Mouse (Mus musculus): ENCODE data around the gene Dnah11. TPM values are rescaled to one million over a fixed set of nuclear protein-coding genes. Genes with fewer than 3 reads are reported as not detected.
"Not testable (repeated sequence)": the region's sequence is repeated elsewhere in the genome, so short reads cannot be mapped to it uniquely, and the experiment has no call there.

The Dnah11 gene
- polyA plus RNA-seq, 1 experiment from 2014 or later: 0.10 TPM

GRCm38 (mm10) chr12:117932026-117932425 lies 266.8 kb downstream of the Dnah11 start:
- WGBS: 70% methylated on average over 1 of the region's 1 CpGs
- no peak overlapping the region for H3K4me2 ChIP-seq

GRCm38 (mm10) chr12:117929768-117930167 lies 269.1 kb downstream of the Dnah11 start:
- Histone ChIP-seq H3K36me3 (replicated peaks) (no peaks in the 10 kb centered on the region), H3K27me3 (replicated peaks) (no peaks in the 10 kb centered on the region), H3K9ac (no peak overlapping the region), H3K4me1 (no peaks in the 10 kb centered on the region), H3K9me3 (no peaks in the 10 kb centered on the region), H3K4me2 (no peak overlapping the region), H3K4me3 (no peak overlapping the region), H3K27ac (no peak overlapping the region)
- 88% methylated on average over 4 of the region's 4 CpGs for WGBS
- ATAC-seq (replicated peaks): no peak

More at GRCm38 (mm10) chr12:117932026-117932425, 266.8 kb downstream of the Dnah11 start:
- Histone ChIP-seq H3K27me3 (replicated peaks) (no peaks in the 10 kb centered on the region), H3K9me3 (no peaks in the 10 kb centered on the region), H3K4me3 (no peak overlapping the region), H3K36me3 (replicated peaks) (no peaks in the 10 kb centered on the region), H3K9ac (no peak overlapping the region), H3K27ac (no peak overlapping the region), H3K4me1 (no peaks in the 10 kb centered on the region)
- ATAC-seq (replicated peaks): no peak

- no peak overlapping the region for H3K4me2 ChIP-seq
- H3K36me3 ChIP-seq (replicated peaks): no peaks in the 10 kb centered on the region
- WGBS: 58% methylated on average over 10 of the region's 10 CpGs
- H3K27me3 ChIP-seq (replicated peaks): no peaks in the 10 kb centered on the region
- no peak overlapping the region for H3K4me3 ChIP-seq
- no peak overlapping the region for H3K9ac ChIP-seq
- peaks cover 5% of the 10 kb centered on the region; the same call in 1 of the 2 replicates for H3K4me1 ChIP-seq
- ATAC-seq (replicated peaks): no peak
- no peak overlapping the region for H3K27ac ChIP-seq
- H3K9me3 ChIP-seq: no peaks in the 10 kb centered on the region
Measured at GRCm38 (mm10) chr12:117915826-117916588, 282.8 kb downstream of the Dnah11 start.

GRCm38 (mm10) chr12:117914613-117915245 lies 284.1 kb downstream of the Dnah11 start:
- Histone ChIP-seq H3K4me2 (no peak overlapping the region), H3K4me3 (no peak overlapping the region), H3K9ac (no peak overlapping the region), H3K27ac (no peak overlapping the region), H3K36me3 (replicated peaks) (no peaks in the 10 kb centered on the region), H3K9me3 (no peaks in the 10 kb centered on the region), H3K4me1 (peaks cover 5% of the 10 kb centered on the region; the same call in 1 of the 2 replicates), H3K27me3 (replicated peaks) (no peaks in the 10 kb centered on the region)
- no peak for ATAC-seq (replicated peaks)
- WGBS: 16% methylated on average over 10 of the region's 10 CpGs

- Histone ChIP-seq H3K4me1 (peaks cover 5% of the 10 kb centered on the region; the same call in 1 of the 2 replicates), H3K9ac (no peak overlapping the region), H3K4me2 (no peak overlapping the region), H3K4me3 (no peak overlapping the region), H3K36me3 (replicated peaks) (no peaks in the 10 kb centered on the region), H3K9me3 (no peaks in the 10 kb centered on the region), H3K27me3 (replicated peaks) (no peaks in the 10 kb centered on the region), H3K27ac (no peak overlapping the region)
- 73% methylated on average over 1 of the region's 1 CpGs for WGBS
- no peak for ATAC-seq (replicated peaks)
Measured at GRCm38 (mm10) chr12:117911396-117911795, 287.4 kb downstream of the Dnah11 start.

- H3K4me1 ChIP-seq; H3K9ac ChIP-seq; H3K4me3 ChIP-seq; ATAC-seq (replicated peaks); H3K9me3 ChIP-seq; H3K36me3 ChIP-seq (replicated peaks); H3K27me3 ChIP-seq (replicated peaks); H3K27ac ChIP-seq; H3K4me2 ChIP-seq: not testable (repeated sequence)
- 88% methylated on average over 4 of the region's 4 CpGs for WGBS
Measured at GRCm38 (mm10) chr12:117905232-117905840, 293.5 kb downstream of the Dnah11 start.

GRCm38 (mm10) chr12:117903671-117904070 lies 295.2 kb downstream of the Dnah11 start:
- no peak overlapping the region for H3K4me3 ChIP-seq
- H3K9ac ChIP-seq: no peak overlapping the region
- 91% methylated on average over 8 of the region's 8 CpGs for WGBS
- no peaks in the 10 kb centered on the region for H3K4me1 ChIP-seq
- H3K27ac ChIP-seq: no peak overlapping the region
- no peaks in the 10 kb centered on the region for H3K27me3 ChIP-seq (replicated peaks)
- no peaks in the 10 kb centered on the region for H3K36me3 ChIP-seq (replicated peaks)
- no peak overlapping the region for H3K4me2 ChIP-seq
- no peaks in the 10 kb centered on the region for H3K9me3 ChIP-seq
- no peak for ATAC-seq (replicated peaks)

- not testable (repeated sequence) for H3K4me3 ChIP-seq; H3K27ac ChIP-seq; ATAC-seq (replicated peaks); H3K4me2 ChIP-seq; H3K9me3 ChIP-seq; H3K9ac ChIP-seq; H3K27me3 ChIP-seq (replicated peaks); H3K4me1 ChIP-seq; H3K36me3 ChIP-seq (replicated peaks)
- WGBS: 62% methylated on average over 2 of the region's 4 CpGs
Measured at GRCm38 (mm10) chr12:117901352-117901751, 297.5 kb downstream of the Dnah11 start.

GRCm38 (mm10) chr12:117900798-117901197 lies 298.0 kb downstream of the Dnah11 start:
- WGBS: 100% methylated on average over 1 of the region's 4 CpGs
- H3K36me3 ChIP-seq (replicated peaks); H3K4me1 ChIP-seq; H3K27me3 ChIP-seq (replicated peaks); H3K9me3 ChIP-seq; H3K4me3 ChIP-seq; H3K9ac ChIP-seq; H3K4me2 ChIP-seq; ATAC-seq (replicated peaks); H3K27ac ChIP-seq: not testable (repeated sequence)

GRCm38 (mm10) chr12:117887422-117887821 lies 311.4 kb downstream of the Dnah11 start:
- Histone ChIP-seq H3K9me3 (no peaks in the 10 kb centered on the region), H3K4me3 (no peak overlapping the region), H3K36me3 (replicated peaks) (no peaks in the 10 kb centered on the region), H3K4me1 (no peaks in the 10 kb centered on the region), H3K9ac (no peak overlapping the region), H3K27ac (no peak overlapping the region), H3K4me2 (no peak overlapping the region), H3K27me3 (replicated peaks) (no peaks in the 10 kb centered on the region)
- ATAC-seq (replicated peaks): no peak
- WGBS: 87% methylated on average over 3 of the region's 3 CpGs

- no peak for ATAC-seq (replicated peaks)
- Histone ChIP-seq H3K9ac (no peak overlapping the region), H3K4me2 (no peak overlapping the region), H3K36me3 (replicated peaks) (no peaks in the 10 kb centered on the region), H3K27me3 (replicated peaks) (no peaks in the 10 kb centered on the region), H3K9me3 (no peaks in the 10 kb centered on the region), H3K4me3 (no peak overlapping the region), H3K4me1 (no peaks in the 10 kb centered on the region), H3K27ac (no peak overlapping the region)
- WGBS: 99% methylated on average over 2 of the region's 2 CpGs
Measured at GRCm38 (mm10) chr12:117884627-117885026, 314.2 kb downstream of the Dnah11 start.

- no peak overlapping the region for H3K4me2 ChIP-seq
- no peak overlapping the region for H3K4me3 ChIP-seq
- H3K4me1 ChIP-seq: no peaks in the 10 kb centered on the region
- H3K9me3 ChIP-seq: no peaks in the 10 kb centered on the region
- no peaks in the 10 kb centered on the region for H3K27me3 ChIP-seq (replicated peaks)
- no peak for ATAC-seq (replicated peaks)
- no peaks in the 10 kb centered on the region for H3K36me3 ChIP-seq (replicated peaks)
- H3K27ac ChIP-seq: no peak overlapping the region
- H3K9ac ChIP-seq: no peak overlapping the region
- 92% methylated on average over 13 of the region's 13 CpGs for WGBS
Measured at GRCm38 (mm10) chr12:117878341-117878740, 320.5 kb downstream of the Dnah11 start.

Measured in midbrain, embryonic 15.5 days (tissue).